Mouse (Mus musculus): ENCODE results near the gene Gm12830. TPM values are rescaled to one million over a fixed set of nuclear protein-coding genes. Genes with fewer than 3 reads are reported as not detected.

Gm12830 gene
- polyA plus RNA-seq (2012; rRNA removed; ENCODE audit: low replicate concordance) = not detected in 2 replicates

GRCm38 (mm10) chr4:114821567-114822192 lies at the start of gene Gm12830:
TSS of gene Gm12830 (plus strand) at chr4:114821722.

Other genes starting within 250 kb of the Gm12830 start
- gene Foxd2, start 87.2 kb downstream of the Gm12830 start, polyA plus RNA-seq (2012; rRNA removed; ENCODE audit: low replicate concordance) = 0.06 and 0.20 TPM in 2 replicates
- gene Foxe3, start 104.3 kb downstream of the Gm12830 start, polyA plus RNA-seq (2012; rRNA removed; ENCODE audit: low replicate concordance) = not detected in 2 replicates
- gene Cmpk1, start 165.5 kb downstream of the Gm12830 start, polyA plus RNA-seq (2012; rRNA removed; ENCODE audit: low replicate concordance) = 33.3 and 38.6 TPM in 2 replicates
- gene Stil, start 178.4 kb downstream of the Gm12830 start, polyA plus RNA-seq (2012; rRNA removed; ENCODE audit: low replicate concordance) = 0.30 and 0.90 TPM in 2 replicates
- 0.75 and 2.9 TPM in 2 replicates for gene Tal1, start 234.7 kb downstream of the Gm12830 start, polyA plus RNA-seq (2012; rRNA removed; ENCODE audit: low replicate concordance)